Mouse (Mus musculus): ENCODE data around the gene Cntd1. TPM values are rescaled to one million over a fixed set of nuclear protein-coding genes. Genes with fewer than 3 reads are reported as not detected.

The Cntd1 gene
- polyA plus RNA-seq, 1 experiment from 2014 or later: 0.85 TPM

- Histone ChIP-seq H3K27me3 (no peaks in the 10 kb centered on the region), H3K4me3 (replicated peaks) (no peak overlapping the region), H3K9me3 (replicated peaks) (no peaks in the 10 kb centered on the region), H3K27ac (no peak overlapping the region), H3K36me3 (no peaks in the 10 kb centered on the region), H3K4me2 (no peak overlapping the region), H3K9ac (no peak overlapping the region), H3K4me1 (replicated peaks) (peaks cover 30% of the 10 kb centered on the region)
- 43% methylated on average over 6 of the region's 6 CpGs for WGBS (ENCODE audit: insufficient replicate concordance)
- ATAC-seq (ENCODE audit: low read depth) (no peak), DNase-seq (no peak)
Measured at GRCm38 (mm10) chr11:101334516-101334915, 55.7 kb downstream of the Cntd1 start.

DNA sequence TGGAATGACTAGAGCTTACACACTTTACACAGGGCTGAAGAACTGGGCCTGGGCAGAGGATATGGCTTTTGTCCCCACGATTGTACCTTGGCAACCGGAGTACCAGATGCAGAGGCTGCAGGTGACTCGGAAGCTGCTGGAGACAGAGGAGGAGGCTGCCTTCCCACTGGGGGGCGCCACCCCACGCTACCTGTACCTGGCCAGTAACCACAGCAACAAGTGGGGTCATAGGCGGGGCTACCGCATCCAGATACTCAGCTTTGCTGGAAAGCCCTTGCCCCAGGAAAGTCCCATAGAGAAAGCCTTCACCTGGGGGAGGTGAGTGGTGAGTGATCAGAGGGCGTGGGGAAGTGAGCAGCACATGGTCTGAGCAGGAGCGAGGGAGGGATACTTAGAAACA is 56.9 kb downstream of the Cntd1 start:
- H3K27me3 ChIP-seq: no peaks in the 10 kb centered on the region

GRCm38 (mm10) chr11:101338123-101338760 is 59.4 kb downstream of the Cntd1 start:
- no peaks in the 10 kb centered on the region for H3K27me3 ChIP-seq
- peak; percentile 64 for DNase-seq
- no peaks in the 10 kb centered on the region for H3K9me3 ChIP-seq (replicated peaks)
- H3K4me3 ChIP-seq (replicated peaks): peak overlapping the region; percentile 16; the same call in 1 of the 2 replicates
- H3K36me3 ChIP-seq: no peaks in the 10 kb centered on the region
- 3% methylated on average over 9 of the region's 9 CpGs for WGBS (ENCODE audit: insufficient replicate concordance)
- 0 out of 2 replicates have a peak overlapping the region, but pooled peaks have one; percentile 11 for H3K9ac ChIP-seq
- peaks cover 30% of the 10 kb centered on the region for H3K4me1 ChIP-seq (replicated peaks)
- peak; percentile 94 for ATAC-seq (ENCODE audit: low read depth)
- H3K4me2 ChIP-seq: peak overlapping the region; percentile 58
- H3K27ac ChIP-seq: peak overlapping the region; percentile 24; the same call in 1 of the 2 replicates

More for the DNA sequence above, 56.9 kb downstream of the Cntd1 start:
- no peak overlapping the region for H3K9ac ChIP-seq
- H3K36me3 ChIP-seq: no peaks in the 10 kb centered on the region
- WGBS (ENCODE audit: insufficient replicate concordance): 71% methylated on average over 9 of the region's 9 CpGs
- no peaks in the 10 kb centered on the region for H3K9me3 ChIP-seq (replicated peaks)
- no peak overlapping the region for H3K4me2 ChIP-seq
- H3K4me1 ChIP-seq (replicated peaks): peaks cover 30% of the 10 kb centered on the region
- H3K4me3 ChIP-seq (replicated peaks): no peak overlapping the region
- ATAC-seq (ENCODE audit: low read depth) (no peak), DNase-seq (no peak)
- H3K27ac ChIP-seq: no peak overlapping the region

Other genes starting within 250 kb of the Cntd1 start
- gene Naglu, start 209.0 kb upstream of the Cntd1 start, polyA plus RNA-seq (2015; fragmentation: Nextera tagmentation; extraction: Ambion mirVana): 6.0 TPM in 2 replicates
- gene Hsd17b1, start 200.6 kb upstream of the Cntd1 start, polyA plus RNA-seq (2015; fragmentation: Nextera tagmentation; extraction: Ambion mirVana): 0.14 and 0.24 TPM in 2 replicates
- gene Coasy, start 196.4 kb upstream of the Cntd1 start, polyA plus RNA-seq (2015; fragmentation: Nextera tagmentation; extraction: Ambion mirVana): 23.0 and 23.2 TPM in 2 replicates
- 32.5 and 34.4 TPM in 2 replicates for gene Mlx, start 191.7 kb upstream of the Cntd1 start, polyA plus RNA-seq (2015; fragmentation: Nextera tagmentation; extraction: Ambion mirVana)
- 26.4 and 27.1 TPM in 2 replicates for gene Psmc3ip, start 183.6 kb upstream of the Cntd1 start, polyA plus RNA-seq (2015; fragmentation: Nextera tagmentation; extraction: Ambion mirVana)
- gene Retreg3, start 159.1 kb upstream of the Cntd1 start, polyA plus RNA-seq (2015; fragmentation: Nextera tagmentation; extraction: Ambion mirVana): 11.5 and 13.0 TPM in 2 replicates
- 49.7 and 54.4 TPM in 2 replicates for gene Tubg1, start 159.1 kb upstream of the Cntd1 start, polyA plus RNA-seq (2015; fragmentation: Nextera tagmentation; extraction: Ambion mirVana)
- gene Tubg2, start 123.1 kb upstream of the Cntd1 start, polyA plus RNA-seq (2015; fragmentation: Nextera tagmentation; extraction: Ambion mirVana): 0.29 and 0.37 TPM in 2 replicates
- gene Cntnap1, start 108.5 kb upstream of the Cntd1 start, polyA plus RNA-seq (2015; fragmentation: Nextera tagmentation; extraction: Ambion mirVana): 0.09 and 0.12 TPM in 2 replicates
- gene Plekhh3, start 107.7 kb upstream of the Cntd1 start, polyA plus RNA-seq (2015; fragmentation: Nextera tagmentation; extraction: Ambion mirVana): 1.0 and 1.1 TPM in 2 replicates
- gene Ccr10, start 103.6 kb upstream of the Cntd1 start, polyA plus RNA-seq (2015; fragmentation: Nextera tagmentation; extraction: Ambion mirVana): not detected in 2 replicates
- 6.6 and 7.4 TPM in 2 replicates for gene Ezh1, start 52.5 kb upstream of the Cntd1 start, polyA plus RNA-seq (2015; fragmentation: Nextera tagmentation; extraction: Ambion mirVana)
- gene Ramp2, start 33.0 kb upstream of the Cntd1 start, polyA plus RNA-seq (2015; fragmentation: Nextera tagmentation; extraction: Ambion mirVana): 23.4 and 25.4 TPM in 2 replicates
- 98.5 and 99.4 TPM in 2 replicates for gene Vps25, start 25.3 kb upstream of the Cntd1 start, polyA plus RNA-seq (2015; fragmentation: Nextera tagmentation; extraction: Ambion mirVana)
- 5.5 and 7.9 TPM in 2 replicates for gene Wnk4, start 18.4 kb upstream of the Cntd1 start, polyA plus RNA-seq (2015; fragmentation: Nextera tagmentation; extraction: Ambion mirVana)
- 125 TPM in 2 replicates for gene Coa3, start 102 bp downstream of the Cntd1 start, polyA plus RNA-seq (2015; fragmentation: Nextera tagmentation; extraction: Ambion mirVana)
- 108 and 112 TPM in 2 replicates for gene Becn1, start 23.3 kb downstream of the Cntd1 start, polyA plus RNA-seq (2015; fragmentation: Nextera tagmentation; extraction: Ambion mirVana)
- gene Psme3, start 37.2 kb downstream of the Cntd1 start, polyA plus RNA-seq (2015; fragmentation: Nextera tagmentation; extraction: Ambion mirVana): 198 and 239 TPM in 2 replicates
- 1.2 and 1.3 TPM in 2 replicates for gene Aoc2, start 46.1 kb downstream of the Cntd1 start, polyA plus RNA-seq (2015; fragmentation: Nextera tagmentation; extraction: Ambion mirVana)
- gene Aoc3, start 51.6 kb downstream of the Cntd1 start, polyA plus RNA-seq (2015; fragmentation: Nextera tagmentation; extraction: Ambion mirVana): 0.07 TPM in 1 of 2 replicates, not detected in the other
- not detected in 2 replicates for gene G6pc, start 88.5 kb downstream of the Cntd1 start, polyA plus RNA-seq (2015; fragmentation: Nextera tagmentation; extraction: Ambion mirVana)
- gene Aarsd1, start 138.6 kb downstream of the Cntd1 start, polyA plus RNA-seq (2015; fragmentation: Nextera tagmentation; extraction: Ambion mirVana): 63.2 and 63.7 TPM in 2 replicates
- gene Gm27029, start 145.8 kb downstream of the Cntd1 start, polyA plus RNA-seq (2015; fragmentation: Nextera tagmentation; extraction: Ambion mirVana): 3.7 TPM in 2 replicates
- 6.0 and 6.9 TPM in 2 replicates for gene Rundc1, start 146.1 kb downstream of the Cntd1 start, polyA plus RNA-seq (2015; fragmentation: Nextera tagmentation; extraction: Ambion mirVana)
- 0.66 and 1.2 TPM in 2 replicates for gene Ptges3l, start 146.3 kb downstream of the Cntd1 start, polyA plus RNA-seq (2015; fragmentation: Nextera tagmentation; extraction: Ambion mirVana)
- 344 and 360 TPM in 2 replicates for gene Rpl27, start 163.3 kb downstream of the Cntd1 start, polyA plus RNA-seq (2015; fragmentation: Nextera tagmentation; extraction: Ambion mirVana)
- gene Ifi35, start 169.4 kb downstream of the Cntd1 start, polyA plus RNA-seq (2015; fragmentation: Nextera tagmentation; extraction: Ambion mirVana): 31.4 and 33.0 TPM in 2 replicates
- gene Rnd2, start 186.0 kb downstream of the Cntd1 start, polyA plus RNA-seq (2015; fragmentation: Nextera tagmentation; extraction: Ambion mirVana): 3.1 and 3.4 TPM in 2 replicates
- gene Vat1, start 187.2 kb downstream of the Cntd1 start, polyA plus RNA-seq (2015; fragmentation: Nextera tagmentation; extraction: Ambion mirVana): 8.8 and 8.9 TPM in 2 replicates